Mouse (Mus musculus) intestine, postnatal 0 days (tissue): ENCODE data around the gene Hist1h3a. TPM values are rescaled to one million over a fixed set of nuclear protein-coding genes. Genes with fewer than 3 reads are reported as not detected.

Experiments used
- ATAC-seq: fragments of 200-750 bp; cut with Nextera tagmentation; 2 replicates; pipeline ENCODE4 v1.8.0; 2017; ENCODE audit warnings: mild to moderate bottlenecking, moderate TSS enrichment, moderate library complexity
- H3K27ac ChIP-seq: fragments of 300-500 bp; sonication (generic); 2 replicates; pipeline ENCODE4 v1.5.1; 2014; ENCODE audit warnings: mild to moderate bottlenecking, low read depth, low read length, moderate library complexity
- H3K27me3 ChIP-seq: fragments of 300-500 bp; sonication (generic); replicated peaks from 2 replicates; pipeline ENCODE4 v1.6.1; 2014; ENCODE audit warnings: low read length, mixed read lengths; ENCODE audit not compliant: control insufficient read depth, insufficient read depth
- H3K36me3 ChIP-seq: fragments of 300-500 bp; sonication (generic); 2 replicates; pipeline ENCODE4 v1.6.1; 2014; ENCODE audit warnings: mild to moderate bottlenecking, moderate library complexity; ENCODE audit not compliant: control insufficient read depth, insufficient read depth
- H3K4me1 ChIP-seq: fragments of 300-500 bp; sonication (generic); replicated peaks from 2 replicates; pipeline ENCODE4 v1.6.1; 2014; ENCODE audit warnings: antibody characterized with exemption, low read length, mixed read lengths; ENCODE audit not compliant: control insufficient read depth, insufficient read depth
- H3K4me2 ChIP-seq: fragments of 300-500 bp; sonication (generic); replicated peaks from 2 replicates; pipeline ENCODE4 v1.6.1; 2014; ENCODE audit warnings: low read depth, mild to moderate bottlenecking, moderate library complexity
- H3K4me3 ChIP-seq: fragments of 300-500 bp; sonication (generic); 2 replicates; pipeline ENCODE4 v1.5.1; 2014; ENCODE audit warnings: low read depth, low read length
- H3K9ac ChIP-seq: fragments of 300-500 bp; sonication (generic); 2 replicates; pipeline ENCODE4 v1.6.1; 2014; ENCODE audit warnings: mild to moderate bottlenecking, low read depth, low read length
- H3K9me3 ChIP-seq: fragments of 300-500 bp; sonication (generic); 2 replicates; pipeline ENCODE4 v1.6.1; 2016; ENCODE audit warnings: mixed run types; ENCODE audit not compliant: control insufficient read depth
- CTCF ChIP-seq: sonication (generic); IDR thresholded peaks from 2 replicates; pipeline ENCODE4 v1.5.1; 2016; ENCODE audit warnings: low read depth, mild to moderate bottlenecking, control low read depth, antibody characterized with exemption, moderate library complexity
- WGBS: fragments of 180-500 bp; shearing (Covaris S2); extraction: QIAGEN DNeasy Blood & Tissue Kit; methylation state at CpG from one replicate; pipeline ENCODE4 v1.1.7; 2014; 5-methylcytosine and 5-hydroxymethylcytosine counted together
- microRNA-seq: library from miRNA; unstranded; fragments of <30 nt; microRNA quantifications from one replicate; pipeline ENCODE4, GENCODE M21; 2016
- polyA plus RNA-seq: library from polyadenylated mRNA; unstranded; fragments of >200 nt; fragmentation: Nextera tagmentation; extraction: Ambion mirVana; gene quantifications from 2 replicates; pipeline ENCODE4 v1.2.1, GENCODE M21; 2015

Gene Hist1h3a
- polyA plus RNA-seq, 1 experiment from 2014 or later: 4.5 TPM

- Histone ChIP-seq H3K36me3 (no peaks in the 10 kb centered on the region), H3K27ac (no peak overlapping the region), H3K4me1 (no peaks in the 10 kb centered on the region), H3K27me3 (no peaks in the 10 kb centered on the region), H3K4me3 (no peak overlapping the region), H3K9me3 (no peaks in the 10 kb centered on the region), H3K4me2 (no peak overlapping the region), H3K9ac (no peak overlapping the region)
- TF ChIP-seq CTCF: no peak
- ATAC-seq: no peak
- whole genome bisulfite sequencing: 60% methylated on average over 11 of the region's 11 CpGs
Measured at GRCm38 (mm10) chr13:23717176-23717575, 45.0 kb downstream of the Hist1h3a start.

- H3K9me3 ChIP-seq: no peaks in the 10 kb centered on the region
- no peak for TF ChIP-seq CTCF
- no peak overlapping the region for H3K27ac ChIP-seq
- no peaks in the 10 kb centered on the region for H3K4me1 ChIP-seq
- H3K27me3 ChIP-seq: no peaks in the 10 kb centered on the region
- no peak overlapping the region for H3K4me2 ChIP-seq
- WGBS: 74% methylated on average over 5 of the region's 5 CpGs
- H3K9ac ChIP-seq: no peak overlapping the region
- H3K4me3 ChIP-seq: no peak overlapping the region
- no peaks in the 10 kb centered on the region for H3K36me3 ChIP-seq
- no peak for ATAC-seq
Measured at GRCm38 (mm10) chr13:23716261-23717042, 45.7 kb downstream of the Hist1h3a start.

Small RNAs within 50 kb of the gene (microRNA-seq; reads per million reads assigned to microRNA genes)
- not detected for gene Gm44314
- gene Gm44484: not detected

Other genes starting within 250 kb of the Hist1h3a start
- gene Hist1h4h, start 231.3 kb downstream of the Hist1h3a start, polyA plus RNA-seq: 6.1 and 8.1 TPM in 2 replicates
- gene Hist1h2af, start 228.5 kb downstream of the Hist1h3a start, polyA plus RNA-seq: 2.7 and 3.0 TPM in 2 replicates
- 1.2 and 2.1 TPM in 2 replicates for gene Hist1h3g, start 227.0 kb downstream of the Hist1h3a start, polyA plus RNA-seq
- 0.18 and 0.23 TPM in 2 replicates for gene Hist1h2bh, start 219.0 kb downstream of the Hist1h3a start, polyA plus RNA-seq
- gene Hist1h3f, start 218.3 kb downstream of the Hist1h3a start, polyA plus RNA-seq: 0.37 TPM in 1 of 2 replicates, not detected in the other
- 0.46 TPM in 1 of 2 replicates, not detected in the other for gene Hist1h4f, start 210.7 kb downstream of the Hist1h3a start, polyA plus RNA-seq
- gene Hist1h1d, start 209.1 kb downstream of the Hist1h3a start, polyA plus RNA-seq: 0.13 and 0.21 TPM in 2 replicates
- gene Hist1h3e, start 200.0 kb downstream of the Hist1h3a start, polyA plus RNA-seq: 2.2 and 2.4 TPM in 2 replicates
- 17.7 and 24.0 TPM in 2 replicates for gene Hist1h2ae, start 191.2 kb downstream of the Hist1h3a start, polyA plus RNA-seq
- 3.1 and 4.4 TPM in 2 replicates for gene Hist1h2bg, start 191.0 kb downstream of the Hist1h3a start, polyA plus RNA-seq
- gene Hist1h2bf, start 188.2 kb downstream of the Hist1h3a start, polyA plus RNA-seq: 0.64 and 1.3 TPM in 2 replicates
- gene Hist1h2ad, start 188.0 kb downstream of the Hist1h3a start, polyA plus RNA-seq: 0.97 and 1.3 TPM in 2 replicates
- 1.6 and 2.3 TPM in 2 replicates for gene Hist1h3d, start 186.6 kb downstream of the Hist1h3a start, polyA plus RNA-seq
- 34.7 and 35.3 TPM in 2 replicates for gene Hist1h4d, start 180.8 kb downstream of the Hist1h3a start, polyA plus RNA-seq
- 0.30 and 0.46 TPM in 2 replicates for gene Hist1h2be, start 141.3 kb downstream of the Hist1h3a start, polyA plus RNA-seq
- 6.8 and 6.9 TPM in 2 replicates for gene Hist1h1e, start 139.8 kb downstream of the Hist1h3a start, polyA plus RNA-seq
- 0.46 TPM in 2 replicates for gene Hist1h2ac, start 78.4 kb downstream of the Hist1h3a start, polyA plus RNA-seq
- 211 and 224 TPM in 2 replicates for gene Hist1h2bc, start 78.2 kb downstream of the Hist1h3a start, polyA plus RNA-seq
- not detected in 2 replicates for gene Hist1h1t, start 66.6 kb downstream of the Hist1h3a start, polyA plus RNA-seq
- 2.9 and 3.0 TPM in 2 replicates for gene Hist1h4c, start 63.9 kb downstream of the Hist1h3a start, polyA plus RNA-seq
- 12.5 TPM in 2 replicates for gene Hfe, start 51.5 kb downstream of the Hist1h3a start, polyA plus RNA-seq
- gene Hist1h1c, start 23.6 kb downstream of the Hist1h3a start, polyA plus RNA-seq: 105 and 107 TPM in 2 replicates
- 1.2 and 1.4 TPM in 2 replicates for gene Hist1h3c, start 16.8 kb downstream of the Hist1h3a start, polyA plus RNA-seq
- 0.37 and 0.48 TPM in 2 replicates for gene Hist1h2bb, start 15.7 kb downstream of the Hist1h3a start, polyA plus RNA-seq
- gene Hist1h2ab, start 11.3 kb downstream of the Hist1h3a start, polyA plus RNA-seq: 11.7 and 12.1 TPM in 2 replicates
- 1.3 and 1.5 TPM in 2 replicates for gene Hist1h3b, start 10.1 kb downstream of the Hist1h3a start, polyA plus RNA-seq
- 0.76 and 1.4 TPM in 2 replicates for gene Hist1h4b, start 5.4 kb downstream of the Hist1h3a start, polyA plus RNA-seq
- gene Hist1h4a, start 1.2 kb downstream of the Hist1h3a start, polyA plus RNA-seq: 0.43 TPM in 1 of 2 replicates, not detected in the other
- 0.60 and 0.85 TPM in 2 replicates for gene Hist1h1a, start 1.3 kb upstream of the Hist1h3a start, polyA plus RNA-seq
- 0.10 TPM in 1 of 2 replicates, not detected in the other for gene Trim38, start 7.5 kb upstream of the Hist1h3a start, polyA plus RNA-seq
- 0.05 TPM in 1 of 2 replicates, not detected in the other for gene Slc17a2, start 44.6 kb upstream of the Hist1h3a start, polyA plus RNA-seq
- 0.09 and 0.12 TPM in 2 replicates for gene Slc17a3, start 77.0 kb upstream of the Hist1h3a start, polyA plus RNA-seq
- 0.68 and 0.98 TPM in 2 replicates for gene Slc17a1, start 105.4 kb upstream of the Hist1h3a start, polyA plus RNA-seq
- 31.3 and 39.0 TPM in 2 replicates for gene Slc17a4, start 152.6 kb upstream of the Hist1h3a start, polyA plus RNA-seq
- not detected in 2 replicates for gene Hist1h2ba, start 171.8 kb upstream of the Hist1h3a start, polyA plus RNA-seq
- not detected in 2 replicates for gene Hist1h2aa, start 172.1 kb upstream of the Hist1h3a start, polyA plus RNA-seq
- 7.1 and 9.0 TPM in 2 replicates for gene Scgn, start 228.8 kb upstream of the Hist1h3a start, polyA plus RNA-seq